Mouse (Mus musculus) cortical plate, adult 2 months (tissue): Measurements from ENCODE around the gene Hnrnpa2b1.

Experiments
- CTCF ChIP-seq: fragments of 200-500 bp; IDR thresholded peaks from 2 replicates; pipeline ENCODE4 v1.5.1; 2011; ENCODE audit warnings: mild to moderate bottlenecking, control low read depth, low read length; ENCODE audit not compliant: insufficient read depth; ENCODE audit errors: extremely low read depth
- POLR2A ChIP-seq: fragments of 200-500 bp; IDR thresholded peaks from 2 replicates; pipeline ENCODE4 v1.6.1; 2011; ENCODE audit warnings: mild to moderate bottlenecking, low read length, control low read depth; ENCODE audit not compliant: insufficient read depth; ENCODE audit errors: extremely low read depth

DNA sequence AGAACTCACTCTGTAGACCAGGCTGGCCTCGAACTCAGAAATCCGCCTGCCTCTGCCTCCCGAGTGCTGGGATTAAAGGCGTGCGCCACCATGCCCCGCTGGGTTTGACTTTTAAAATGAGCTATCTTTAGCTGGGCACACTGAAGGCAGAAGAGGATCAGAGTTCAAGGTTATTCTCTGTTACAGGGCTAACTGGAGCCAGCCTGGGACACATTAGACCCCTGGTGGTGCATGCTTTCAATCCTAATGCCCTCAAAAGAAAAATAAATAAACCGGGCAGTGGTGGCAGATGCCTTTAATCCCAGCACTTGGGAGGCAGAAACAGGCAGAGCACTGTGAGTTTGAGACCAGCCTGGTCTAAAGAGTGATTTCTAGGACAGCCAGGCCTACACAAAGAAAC lies 45.2 kb upstream of the Hnrnpa2b1 start:
- TF ChIP-seq CTCF = no peak
- no peak for TF ChIP-seq POLR2A
